Mouse (Mus musculus): ENCODE results near the gene S100a1.

DNA sequence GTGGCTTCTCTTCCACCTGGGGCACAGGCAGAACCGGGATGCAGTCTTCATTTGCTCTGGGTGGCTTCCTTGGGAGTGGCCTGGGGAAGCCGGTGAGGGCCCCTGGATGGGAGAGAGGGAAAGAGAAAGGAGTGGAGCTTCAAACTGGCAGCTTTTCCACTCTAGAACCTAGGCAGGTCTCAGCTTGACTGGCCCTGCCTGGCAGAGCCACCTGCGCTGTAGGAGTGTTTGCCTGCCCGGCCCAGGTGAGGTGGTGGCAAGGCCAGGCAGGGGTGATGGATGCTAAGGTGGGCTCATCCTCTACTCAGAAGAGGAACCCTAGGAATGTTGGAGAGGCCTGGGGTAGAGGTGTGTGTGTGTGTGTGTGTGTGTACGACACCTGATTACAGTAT lies 23.7 kb upstream of the S100a1 start:
- TF ChIP-seq CTCF (IDR thresholded peaks at IDR 0.05) (no peak), EP300 (IDR thresholded peaks at IDR 0.05) (no peak)
